Mouse (Mus musculus) spleen, adult 18-20 months (tissue): ENCODE measurements around the gene Heyl.
"Not testable (repeated sequence)": the region's sequence is repeated elsewhere in the genome, so short reads cannot be mapped to it uniquely, and the experiment has no call there.

Experiments used
- DNase-seq, 2 experiments: peaks; one replicate each; pipeline ENCODE4 v3.0.0; 2022; ENCODE audit warnings: mixed read lengths in 2 of 2

Heyl gene

GRCm38 (mm10) chr4:123289038-123289437 is 55.7 kb downstream of the Heyl start:
- DNase-seq, result no peak

GRCm38 (mm10) chr4:123292390-123292789 is 59.0 kb downstream of the Heyl start:
- DNase-seq, result no peak

- no peak for DNase-seq
These were observed 59.6 kb downstream of the Heyl start for GRCm38 (mm10) chr4:123292989-123293388.

DNA sequence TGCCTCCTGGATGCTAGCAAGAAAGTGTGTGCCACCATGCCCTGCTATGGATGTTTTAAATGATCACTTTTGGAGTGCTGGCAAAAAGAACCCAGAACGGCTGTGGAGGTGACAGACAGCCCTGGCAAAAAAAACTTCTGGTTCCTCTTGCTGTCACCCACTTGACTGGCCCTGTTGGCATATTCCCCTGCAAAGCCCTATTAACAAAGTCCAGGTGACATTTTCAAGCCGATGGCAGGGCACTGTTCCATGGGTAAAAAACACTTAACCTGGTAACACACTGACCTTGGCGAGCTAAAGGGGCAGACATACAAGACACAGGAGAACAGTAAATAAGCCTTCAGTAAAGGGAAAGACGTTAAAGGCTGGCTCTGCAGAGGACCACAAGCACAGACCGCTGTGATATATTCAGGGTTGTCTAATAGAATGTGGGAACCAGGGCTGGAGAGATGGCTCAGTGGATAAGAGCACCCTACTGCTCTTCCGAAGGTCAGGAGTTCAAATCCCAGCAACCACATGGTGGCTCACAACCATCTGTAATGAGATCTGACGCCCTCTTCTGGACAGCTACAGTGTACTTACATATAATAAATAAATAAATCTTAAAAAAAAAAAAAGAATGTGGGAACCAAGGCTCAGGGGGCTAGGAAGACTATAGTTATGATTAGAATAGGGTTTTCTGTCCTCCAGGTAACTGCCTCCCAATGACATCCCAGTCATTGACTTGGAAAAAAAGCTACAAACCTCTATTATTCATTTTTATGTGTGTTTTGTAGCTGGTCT is 60.5 kb downstream of the Heyl start:
- no peak for DNase-seq

- DNase-seq, result not testable (repeated sequence)
These were observed 61.7 kb downstream of the Heyl start for GRCm38 (mm10) chr4:123295026-123295425.

DNA sequence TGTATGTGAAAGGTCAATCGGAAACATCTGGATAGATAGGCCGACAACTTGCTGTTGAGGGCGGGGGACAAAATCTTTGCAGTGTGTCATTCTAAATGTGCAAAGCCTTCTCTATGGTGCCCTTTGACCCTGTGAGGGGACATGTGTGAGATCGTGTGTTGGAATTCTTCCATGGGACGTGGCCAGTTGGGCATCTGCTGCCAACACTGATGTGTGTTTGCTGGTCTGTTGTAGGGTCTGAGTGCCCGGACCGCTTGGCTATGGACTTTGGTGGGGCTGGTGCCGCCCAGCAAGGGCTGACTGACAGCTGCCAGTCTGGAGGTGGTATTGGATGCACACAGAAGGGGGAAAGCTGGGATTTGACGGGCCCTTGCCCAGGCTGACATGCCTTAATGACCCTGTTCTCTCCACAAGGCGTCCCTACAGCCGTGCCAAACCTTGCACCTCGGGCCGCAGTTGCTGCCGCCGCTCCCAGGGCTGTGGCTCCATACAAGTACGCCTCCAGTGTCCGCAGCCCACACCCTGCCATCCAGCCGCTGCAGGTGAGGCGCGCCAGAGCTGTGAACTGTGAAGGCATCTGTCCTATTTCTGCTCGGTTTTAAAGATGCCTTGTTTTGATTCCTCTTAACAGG is 62.3 kb downstream of the Heyl start:
- DNase-seq, result no peak

- no peak for DNase-seq
These were observed 62.8 kb downstream of the Heyl start for GRCm38 (mm10) chr4:123296148-123296534.

- DNase-seq, result no peak
These were observed 64.0 kb downstream of the Heyl start for GRCm38 (mm10) chr4:123297195-123297960.

DNA sequence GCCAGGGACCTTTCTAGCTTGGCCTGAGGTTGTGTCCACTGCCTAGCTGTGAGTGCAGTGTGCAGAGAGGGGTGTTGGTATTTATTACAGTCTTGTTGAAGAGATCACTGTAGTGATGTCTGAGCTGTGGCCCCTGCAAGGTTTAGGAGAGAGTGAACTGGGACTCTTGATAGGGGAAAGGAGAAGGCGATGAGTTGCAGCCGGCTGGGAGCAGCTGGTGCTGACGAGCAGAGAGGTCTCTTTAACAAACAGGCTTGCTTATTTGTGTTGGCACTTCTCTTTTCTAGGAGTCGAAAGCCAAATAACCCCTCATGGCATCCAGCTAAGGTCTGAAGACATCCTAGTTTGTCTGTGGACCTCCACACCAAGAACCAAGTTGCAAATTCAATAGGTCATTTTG is 64.9 kb downstream of the Heyl start:
- DNase-seq, result no peak

DNA sequence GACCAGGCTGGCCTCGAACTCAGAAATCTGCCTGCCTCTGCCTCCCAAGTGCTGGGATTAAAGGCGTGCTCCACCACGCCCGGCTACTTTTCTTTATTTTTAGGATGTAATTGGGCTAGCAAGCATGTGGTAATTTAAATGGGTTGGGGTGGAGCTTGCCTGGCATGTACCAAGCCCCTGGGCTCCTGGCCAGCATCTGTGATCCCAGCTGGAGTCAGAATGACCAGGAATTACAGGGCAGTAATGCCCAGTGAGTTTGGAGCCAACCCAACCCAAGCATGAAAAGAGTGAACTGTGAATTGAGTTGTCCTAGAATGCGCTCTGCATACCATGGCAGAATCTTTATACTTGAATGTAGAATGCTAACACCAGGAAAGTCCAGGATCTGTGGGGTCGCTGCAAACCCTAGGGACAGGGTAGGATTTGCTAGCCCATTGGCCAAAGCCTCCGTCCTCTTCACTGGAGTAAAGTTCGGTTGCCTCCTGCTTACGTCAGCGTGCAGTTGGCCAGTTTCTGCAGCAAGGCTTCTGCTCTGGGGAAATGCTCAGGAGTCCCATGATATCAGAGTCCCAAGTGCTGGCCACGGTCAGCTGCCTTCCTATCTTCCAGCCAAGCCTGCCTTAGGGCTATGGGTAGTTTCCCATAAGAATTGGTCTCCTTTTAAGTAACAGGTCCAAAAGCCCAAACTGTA is 65.8 kb downstream of the Heyl start:
- no peak for DNase-seq
